Mouse (Mus musculus): ENCODE data around the gene Efs.

Efs gene

DNA sequence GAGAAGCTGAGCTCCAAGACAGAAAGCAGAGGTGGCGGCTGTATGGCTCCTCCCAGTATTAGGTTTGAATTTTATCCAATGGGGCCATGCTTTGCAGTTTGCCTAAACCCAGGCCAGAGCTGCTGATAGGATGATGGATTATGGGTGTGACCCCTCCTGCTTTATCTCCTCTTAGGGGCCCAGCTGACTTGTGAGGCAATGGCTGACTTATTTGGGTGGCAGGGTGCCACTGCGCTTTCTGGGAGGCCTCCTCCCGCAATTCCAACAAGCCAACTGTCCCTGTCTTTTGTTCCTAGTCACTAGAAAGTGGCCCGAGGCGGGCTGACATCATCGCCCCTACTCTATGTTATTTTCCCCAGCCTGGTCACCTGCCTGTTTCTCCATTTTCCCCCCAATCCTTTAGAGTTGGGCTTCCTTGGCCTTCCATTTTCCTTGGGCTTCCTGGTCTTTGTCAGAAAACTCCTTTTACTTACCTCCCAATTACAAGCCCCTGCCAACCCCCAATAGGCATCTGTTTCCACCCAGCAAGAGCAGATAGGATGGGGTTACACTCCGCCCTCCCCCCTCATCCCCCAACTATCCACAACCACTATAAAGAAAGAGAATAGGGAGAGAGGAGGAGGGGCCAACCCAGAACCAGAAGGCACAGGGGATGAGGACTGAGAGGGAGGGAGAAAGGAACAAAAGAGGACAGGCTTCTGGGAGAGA, 1.1 kb downstream of the Efs start:
- no peak for DNase-seq (ENCODE audit: low read depth, low spot score)

DNA sequence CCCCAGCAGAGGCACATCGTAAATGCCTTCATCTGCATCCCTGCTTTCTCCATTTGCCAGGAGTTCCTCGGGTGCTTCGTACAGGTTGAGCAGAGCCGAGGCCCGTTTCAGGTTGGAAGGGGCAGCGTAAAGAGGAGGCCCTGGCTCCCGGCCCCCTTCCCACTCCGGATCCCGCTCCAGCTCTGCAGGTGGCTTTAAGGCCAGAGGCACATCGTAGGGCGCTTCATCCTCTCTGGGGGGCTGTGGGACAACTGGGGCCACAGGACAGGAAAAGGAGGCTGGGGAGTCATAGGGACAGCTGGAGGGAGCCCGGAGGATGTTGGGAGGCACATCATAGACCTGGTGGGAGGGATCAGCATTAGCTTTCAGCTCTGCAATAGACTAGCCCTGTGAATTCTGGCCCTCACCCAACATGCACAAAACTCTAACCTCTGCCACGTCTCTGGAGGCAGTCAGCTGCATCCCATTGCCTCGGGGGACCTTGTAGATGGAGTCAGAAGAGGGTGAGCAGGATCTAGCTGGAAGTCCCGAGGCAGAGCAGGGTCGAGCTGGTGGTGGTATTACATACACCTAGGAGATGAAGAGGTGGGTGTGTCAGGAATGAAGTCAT, 5.7 kb downstream of the Efs start:
- DNase-seq (ENCODE audit: low read depth, low spot score): no peak

DNA sequence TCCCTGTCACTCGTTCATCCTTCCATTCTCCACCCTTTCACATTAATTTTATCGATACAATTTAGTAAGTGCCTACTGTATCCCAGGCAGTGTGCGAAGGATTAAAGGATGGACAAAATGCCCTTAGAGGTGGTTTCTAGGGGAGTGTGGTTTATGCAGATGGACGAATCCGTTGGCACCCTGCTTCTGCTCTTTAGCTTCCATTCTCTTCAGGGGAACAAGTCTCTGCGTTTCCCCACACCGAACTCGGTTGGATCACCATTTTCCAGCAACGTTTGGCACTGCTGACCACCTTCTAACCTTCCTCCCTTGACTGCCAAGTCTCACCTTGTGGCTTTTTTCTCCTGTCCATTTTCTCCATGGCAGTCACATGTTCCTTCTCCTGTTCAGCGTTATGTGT, 12.6 kb downstream of the Efs start:
- no peak for DNase-seq (ENCODE audit: low read depth, low spot score)

DNA sequence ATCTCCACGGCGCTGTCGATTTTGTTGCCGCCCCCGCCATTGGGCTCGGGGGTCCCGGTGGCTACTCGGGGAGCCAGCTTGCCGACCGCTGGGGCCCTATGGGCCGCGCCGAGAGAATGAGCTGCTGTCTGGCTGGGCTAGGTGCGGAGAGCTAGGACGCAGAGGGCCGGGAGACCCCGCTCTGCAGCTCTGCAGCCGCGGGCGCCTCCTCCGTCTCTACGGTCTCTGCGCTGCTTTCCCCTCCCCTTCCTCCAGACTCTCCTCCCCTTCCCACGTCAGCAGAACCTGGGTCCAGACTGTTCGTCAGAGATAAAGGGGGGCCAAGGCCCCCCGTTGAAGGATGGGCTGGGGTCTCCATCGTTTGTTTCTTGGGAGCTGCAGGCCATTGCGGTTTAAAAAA, 13.0 kb downstream of the Efs start, which contains the start of gene Slc22a17:
Slc22a17 (minus strand) TSS at position 247 of the 400 bp plus-strand sequence.
- DNase-seq (ENCODE audit: low read depth, low spot score): no peak

DNA sequence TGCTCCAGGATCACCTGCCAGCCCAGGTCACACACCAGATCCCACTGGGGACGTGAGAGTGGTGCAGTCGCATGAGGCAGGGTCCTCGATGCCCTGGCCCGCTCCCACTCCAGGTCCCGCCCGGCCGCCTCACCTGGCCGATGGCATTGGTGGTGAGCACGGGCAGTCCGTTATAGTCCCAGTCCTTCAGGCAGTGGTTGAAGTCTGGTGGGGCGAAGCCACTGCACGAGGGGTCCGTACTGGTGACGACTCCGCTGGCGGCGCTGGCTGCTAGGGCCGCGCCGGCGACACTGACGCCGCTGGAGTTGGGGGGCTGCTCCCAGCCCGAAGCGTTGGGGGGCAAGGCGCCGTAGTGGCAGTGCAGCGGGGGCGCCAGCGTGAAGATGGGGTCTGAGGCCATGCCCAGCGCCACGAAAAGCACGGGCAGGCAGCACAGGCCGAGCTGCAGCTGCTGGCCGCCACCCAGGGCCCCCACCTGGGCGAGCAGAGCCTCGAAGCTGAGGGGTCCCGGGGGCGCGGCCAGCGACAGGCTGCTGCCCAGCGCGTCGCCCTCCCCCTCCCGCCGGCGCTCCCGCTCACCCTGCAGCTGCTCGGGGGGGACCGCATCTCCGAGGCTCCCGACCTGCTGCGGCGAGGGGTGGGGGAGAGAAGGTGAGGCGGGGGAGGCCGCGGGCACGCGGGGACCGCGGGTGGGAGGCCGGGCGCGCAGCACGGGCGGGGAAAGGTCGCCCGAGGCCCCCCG, 13.6 kb downstream of the Efs start:
- DNase-seq (ENCODE audit: low read depth, low spot score): no peak

DNA sequence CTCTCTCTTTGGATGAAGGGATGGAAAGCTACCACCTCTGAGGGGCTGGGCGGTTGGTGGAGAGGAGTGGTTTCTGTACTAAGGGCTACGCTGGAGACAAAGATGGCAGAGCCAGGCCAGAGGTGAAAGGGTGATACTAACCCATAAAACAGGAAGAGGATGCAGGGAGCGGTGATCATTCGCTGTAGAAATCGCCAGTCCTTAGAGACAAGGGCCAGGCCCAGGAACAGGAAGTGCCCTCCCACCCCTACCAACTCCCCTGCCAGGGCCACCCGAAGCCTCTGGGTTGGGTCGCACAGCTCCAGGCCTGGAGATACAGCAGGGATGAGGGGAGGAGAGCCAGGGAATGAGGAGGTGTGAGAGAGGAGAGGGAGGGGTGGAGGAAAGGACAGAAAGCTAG, 17.2 kb downstream of the Efs start:
- no peak for DNase-seq (ENCODE audit: low read depth, low spot score)

DNA sequence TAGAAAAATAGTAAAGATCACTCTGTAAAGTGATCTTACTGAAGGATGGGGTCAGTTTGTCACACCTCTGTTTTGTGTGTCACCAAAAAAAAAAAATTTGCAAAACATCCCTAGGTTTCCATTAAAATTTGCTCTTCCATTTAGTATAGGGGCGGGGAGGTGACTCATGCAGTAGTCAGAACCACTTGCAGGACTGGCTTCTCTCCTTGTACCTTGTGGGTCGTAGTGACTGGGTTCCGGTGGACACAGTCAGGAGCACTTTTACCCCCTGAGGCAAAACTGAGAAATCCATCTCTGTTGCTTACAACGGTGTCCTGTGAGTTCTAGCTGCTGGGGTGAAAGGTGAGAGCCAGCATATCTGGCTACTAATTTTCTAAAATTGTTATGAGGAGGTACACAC, 22.3 kb downstream of the Efs start:
- no peak for DNase-seq (ENCODE audit: low read depth, low spot score)

DNA sequence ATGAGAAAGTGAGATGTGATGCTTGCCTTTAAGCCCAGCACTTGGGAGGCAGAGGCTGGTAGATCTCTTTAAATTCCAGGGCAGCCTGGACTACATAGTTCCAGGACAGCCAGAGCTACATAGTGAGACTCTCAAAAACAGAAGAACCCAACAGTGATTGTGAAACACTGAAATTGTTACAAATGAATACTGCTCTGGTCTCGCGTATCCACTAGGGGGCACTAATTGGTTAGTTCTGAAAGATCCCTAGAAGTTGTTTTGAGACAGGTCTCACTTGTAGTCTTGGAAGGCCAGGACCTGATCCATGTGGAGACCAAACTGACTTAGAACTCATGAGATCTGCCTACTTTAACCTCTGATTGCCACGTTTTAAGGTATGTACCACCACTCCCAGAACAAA, 25.5 kb downstream of the Efs start:
- peak; percentile 77 for DNase-seq (ENCODE audit: low read depth, low spot score)

DNA sequence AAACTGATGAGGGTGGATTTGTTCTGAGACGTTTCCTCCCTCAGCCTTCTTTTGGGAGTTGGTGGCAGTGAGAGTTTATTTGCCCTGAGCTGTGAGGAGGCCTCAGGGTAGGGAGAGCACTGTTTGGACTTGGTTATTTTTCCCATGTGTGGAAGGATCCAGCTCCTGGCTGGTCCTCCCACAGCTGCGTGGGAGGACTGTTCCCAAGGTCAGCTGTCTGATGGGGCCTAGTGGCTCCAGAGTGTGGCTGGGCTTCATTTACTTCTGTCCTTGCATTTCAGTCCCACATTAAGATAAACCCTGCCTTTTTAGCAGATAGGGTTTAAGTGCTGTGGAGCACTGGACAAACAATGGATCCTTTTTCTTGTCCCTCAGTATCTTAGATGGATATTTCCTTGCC, 28.5 kb downstream of the Efs start:
- no peak for DNase-seq (ENCODE audit: low read depth, low spot score)

DNA sequence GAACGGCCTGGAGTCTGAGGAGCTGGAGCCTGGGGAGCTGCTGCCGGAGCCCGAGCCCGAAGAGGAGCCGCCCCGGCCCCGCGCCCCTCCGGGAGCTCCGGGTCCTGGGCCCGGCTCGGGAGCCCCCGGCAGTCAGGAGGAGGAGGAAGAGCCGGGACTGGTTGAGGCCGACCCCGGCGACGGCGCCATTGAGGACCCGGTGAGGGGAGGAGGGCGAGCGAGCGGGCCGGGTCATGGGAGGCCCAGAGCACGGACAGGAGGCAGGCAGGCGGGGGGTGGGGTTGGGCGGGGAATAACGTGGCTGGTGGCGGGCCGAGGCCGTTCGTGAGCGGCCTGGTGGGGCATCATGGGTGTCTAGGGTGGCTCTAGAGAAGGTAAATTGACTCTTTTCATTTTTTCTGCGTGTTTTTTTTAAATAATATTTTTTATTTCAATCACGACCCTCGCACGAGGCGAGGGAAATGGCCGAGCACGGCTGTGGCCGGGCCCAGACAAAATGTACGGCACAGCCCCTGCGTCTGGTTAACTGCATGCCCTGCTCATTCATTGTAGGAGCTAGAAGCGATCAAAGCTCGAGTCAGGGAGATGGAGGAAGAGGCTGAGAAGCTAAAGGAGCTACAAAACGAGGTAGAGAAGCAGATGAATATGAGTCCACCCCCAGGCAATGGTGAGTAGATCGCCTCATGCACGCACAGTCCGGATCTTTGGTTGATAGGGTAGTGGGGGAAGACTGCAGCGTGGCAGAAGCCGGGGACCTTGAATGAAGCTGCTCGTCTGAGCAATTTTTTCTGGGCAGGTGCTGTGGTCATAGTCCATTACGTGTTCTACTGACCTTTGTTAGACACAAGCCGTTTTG, 31.4 kb downstream of the Efs start:
- DNase-seq (ENCODE audit: low read depth, low spot score): peak; percentile 67

DNA sequence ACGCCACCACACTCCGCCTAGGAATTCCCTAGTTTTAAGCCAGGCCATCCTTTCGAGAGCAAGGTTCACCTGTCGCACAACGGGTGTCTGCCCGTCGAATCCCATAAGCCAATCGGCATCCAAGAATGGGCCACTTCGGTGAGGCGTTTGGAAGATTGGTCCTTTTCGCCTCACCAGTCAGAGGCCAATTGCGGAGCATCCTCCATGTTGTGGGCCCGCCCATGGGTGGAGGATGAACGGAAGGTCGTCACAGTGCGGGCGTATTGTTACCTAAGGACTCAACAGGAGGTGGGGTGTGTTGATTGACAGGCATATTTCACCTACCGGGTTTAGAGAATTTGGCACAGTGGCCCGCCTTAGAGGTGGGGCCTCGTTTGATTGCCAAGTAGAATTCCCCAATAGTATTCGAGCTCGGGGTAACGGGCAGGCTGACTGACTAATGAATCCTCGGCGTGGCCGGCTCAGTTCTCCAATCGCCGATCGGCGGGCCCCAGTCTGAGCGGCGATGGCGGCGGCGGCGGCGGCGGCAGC, 32.2 kb downstream of the Efs start:
- DNase-seq (ENCODE audit: low read depth, low spot score): peak; percentile 99

DNA sequence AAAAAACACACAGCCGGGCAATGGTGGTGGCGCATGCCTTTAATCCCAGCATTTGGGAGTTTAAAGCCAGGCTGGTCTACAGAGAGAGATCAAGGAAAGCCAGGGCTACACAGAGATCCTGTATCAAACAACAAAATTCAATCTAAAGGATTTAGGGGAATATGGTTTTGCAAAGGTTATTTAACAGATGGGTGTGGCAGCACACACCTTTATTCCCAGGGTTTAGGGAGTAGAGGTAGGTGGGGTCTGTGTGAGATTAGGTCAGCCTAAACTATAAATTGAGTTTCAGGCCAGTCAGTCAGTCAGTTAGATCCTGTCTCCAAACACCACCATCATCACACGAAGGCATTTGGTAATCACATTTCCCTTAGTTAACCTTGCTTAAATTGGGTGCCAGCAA, 33.7 kb downstream of the Efs start, which contains the start of gene Pabpn1:
Pabpn1 (plus strand) TSS at position 301 of the 400 bp plus-strand sequence.
- DNase-seq (ENCODE audit: low read depth, low spot score): no peak

DNA sequence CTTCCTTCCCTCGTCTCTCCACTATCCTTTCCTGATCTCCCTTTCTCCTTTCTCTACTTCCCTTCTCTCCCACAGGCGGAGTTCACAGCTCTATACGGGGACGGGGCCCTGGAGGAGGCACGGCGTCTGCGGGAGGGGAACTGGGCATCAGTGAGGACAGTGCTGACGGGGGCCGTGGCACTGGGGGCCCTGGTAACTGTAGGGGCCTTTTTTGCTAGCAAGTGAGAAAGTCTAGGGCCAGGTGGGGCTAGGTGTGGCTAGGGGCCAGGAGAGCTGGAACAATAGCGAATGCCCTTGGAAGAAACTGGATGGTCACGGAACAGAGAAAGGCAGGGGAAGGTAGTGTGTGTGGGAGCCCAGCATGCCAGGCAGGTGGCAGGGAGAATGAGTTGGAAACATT, 40.6 kb downstream of the Efs start:
- no peak for DNase-seq (ENCODE audit: low read depth, low spot score)

DNA sequence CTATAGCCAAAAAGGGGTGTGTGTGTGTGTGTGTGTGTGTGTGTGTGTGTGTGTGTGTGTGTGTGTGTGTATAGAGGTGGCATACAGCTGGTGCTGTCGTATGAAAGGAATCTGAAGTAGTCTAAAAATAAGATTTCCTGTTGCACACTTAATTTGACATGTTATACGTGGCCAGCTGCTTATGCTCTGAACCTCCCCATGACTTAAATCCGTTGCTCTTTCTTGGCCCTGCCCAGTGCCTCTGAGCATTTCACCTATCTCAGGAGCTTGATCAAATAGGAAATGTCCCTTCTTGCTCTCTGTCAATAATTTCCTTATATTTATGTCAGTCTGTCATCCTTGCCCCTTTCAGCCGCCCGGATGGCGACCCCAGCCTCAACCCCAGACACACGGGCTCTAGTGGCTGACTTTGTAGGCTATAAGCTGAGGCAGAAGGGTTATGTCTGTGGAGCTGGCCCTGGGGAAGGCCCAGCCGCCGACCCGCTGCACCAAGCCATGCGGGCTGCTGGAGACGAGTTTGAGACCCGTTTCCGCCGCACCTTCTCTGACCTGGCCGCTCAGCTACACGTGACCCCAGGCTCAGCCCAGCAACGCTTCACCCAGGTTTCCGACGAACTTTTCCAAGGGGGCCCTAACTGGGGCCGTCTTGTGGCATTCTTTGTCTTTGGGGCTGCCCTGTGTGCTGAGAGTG, 41.8 kb downstream of the Efs start:
- DNase-seq (ENCODE audit: low read depth, low spot score): no peak

DNA sequence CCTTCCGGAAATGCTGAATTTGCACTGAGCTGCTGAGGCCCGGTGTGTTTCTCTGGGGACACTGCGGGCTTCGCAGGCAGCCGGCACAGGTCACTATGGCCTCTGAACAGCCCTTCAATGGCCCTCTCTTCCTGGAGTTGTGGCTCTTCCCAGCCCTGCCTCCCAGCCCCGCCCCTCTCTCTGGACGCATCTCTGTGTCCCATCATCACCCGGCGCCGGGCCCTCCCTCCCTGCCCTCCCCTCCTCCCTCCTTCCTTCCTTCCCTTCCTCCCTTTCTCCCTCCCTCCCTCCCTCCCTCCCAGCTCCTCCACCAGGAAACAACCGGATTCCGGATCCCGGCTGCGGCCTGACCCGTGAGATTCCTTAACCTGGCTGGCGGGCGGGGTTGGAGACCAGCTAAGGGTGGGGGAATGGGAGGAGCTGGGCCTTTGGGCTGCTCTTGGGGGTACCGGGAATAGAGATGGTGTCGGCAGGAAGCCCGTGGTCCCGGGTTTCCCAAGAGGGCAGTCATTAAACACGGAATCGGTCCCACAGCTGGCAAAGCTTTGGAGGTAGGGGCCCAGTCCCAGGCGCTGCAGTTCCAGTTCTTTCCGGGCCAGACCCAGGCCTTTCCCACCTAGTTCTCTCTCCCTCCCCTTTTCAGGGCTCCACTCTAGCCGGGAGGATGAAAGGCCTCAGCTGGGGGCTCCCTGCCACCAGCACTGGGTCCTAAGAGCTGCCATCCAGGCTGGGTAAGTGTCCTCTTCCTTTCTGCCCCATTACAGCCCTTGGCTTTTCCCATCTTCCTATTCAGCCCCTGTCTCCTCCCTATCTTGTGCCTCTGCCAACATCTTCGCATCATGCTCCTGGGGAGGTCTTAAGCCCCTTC, 42.5 kb downstream of the Efs start, which contains the start of the genes Bcl2l2 and Gm20521:
Bcl2l2 (plus strand) TSS at position 224 of the 868 bp plus-strand sequence.
Gm20521 (plus strand) TSS at position 288 of the 868 bp plus-strand sequence.
- DNase-seq (ENCODE audit: low read depth, low spot score): no peak

DNA sequence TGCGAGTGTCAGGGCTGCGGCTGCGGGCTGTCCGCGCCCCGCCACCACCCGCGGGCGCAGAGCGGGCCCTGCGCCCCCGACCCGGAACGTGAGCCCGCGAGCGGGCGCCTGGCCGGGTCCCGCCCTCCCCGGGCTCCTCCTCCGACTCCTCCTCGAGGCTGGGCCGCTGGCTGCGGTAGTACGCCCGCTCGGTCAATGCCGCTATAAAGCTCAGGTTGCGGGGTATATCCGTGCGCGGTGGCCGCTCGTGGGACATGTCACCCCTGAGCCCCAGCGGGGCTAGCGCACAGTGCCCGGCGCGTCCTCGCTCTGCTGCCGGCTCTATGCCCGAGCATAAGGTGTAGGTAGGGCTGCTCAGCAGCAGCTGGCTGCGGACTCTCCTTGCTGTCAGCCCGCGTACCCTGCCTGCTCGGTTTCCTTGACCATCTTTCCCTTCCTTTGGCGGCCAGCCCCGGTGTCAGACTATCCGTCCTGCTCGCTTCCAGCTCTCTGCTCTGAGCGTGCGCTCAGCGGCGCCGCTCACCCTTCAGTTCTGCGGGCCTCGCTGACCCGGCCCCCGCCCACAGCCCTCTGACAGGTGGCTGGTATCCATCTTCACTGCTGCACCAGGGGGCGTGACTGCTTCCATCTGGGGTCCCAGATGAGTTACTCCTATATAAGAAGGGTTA, 48.7 kb downstream of the Efs start, which contains the start of gene Ppp1r3e:
Ppp1r3e (minus strand) TSS at position 503 of the 668 bp plus-strand sequence.
- DNase-seq (ENCODE audit: low read depth, low spot score): peak; percentile 90

DNA sequence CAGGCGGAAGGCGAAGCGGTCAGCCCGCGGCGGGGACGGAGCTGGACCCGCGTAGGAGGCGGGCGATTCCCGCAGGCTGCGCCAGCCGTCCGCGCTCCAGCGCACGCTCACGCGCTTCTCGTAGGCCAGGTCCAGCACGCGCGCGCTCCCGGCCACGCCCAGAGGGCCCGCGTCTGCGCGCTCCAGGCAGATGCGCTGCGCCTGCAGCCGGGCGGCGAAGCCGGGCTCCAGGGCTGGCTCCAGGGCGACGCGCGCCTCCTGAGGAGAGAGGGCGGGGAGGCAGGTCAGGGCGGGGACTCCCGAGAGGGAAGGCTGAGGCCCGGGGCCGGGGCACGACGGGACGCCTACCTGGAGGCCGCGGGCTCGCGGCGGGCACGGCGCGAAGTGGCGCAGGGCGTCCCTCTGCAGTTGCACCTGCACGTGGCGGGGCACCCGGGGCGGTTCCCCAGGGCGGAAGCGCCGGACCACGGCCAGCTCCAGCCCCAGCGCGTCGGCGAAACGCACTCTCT, 49.3 kb downstream of the Efs start:
- DNase-seq (ENCODE audit: low read depth, low spot score): peak; percentile 96

DNA sequence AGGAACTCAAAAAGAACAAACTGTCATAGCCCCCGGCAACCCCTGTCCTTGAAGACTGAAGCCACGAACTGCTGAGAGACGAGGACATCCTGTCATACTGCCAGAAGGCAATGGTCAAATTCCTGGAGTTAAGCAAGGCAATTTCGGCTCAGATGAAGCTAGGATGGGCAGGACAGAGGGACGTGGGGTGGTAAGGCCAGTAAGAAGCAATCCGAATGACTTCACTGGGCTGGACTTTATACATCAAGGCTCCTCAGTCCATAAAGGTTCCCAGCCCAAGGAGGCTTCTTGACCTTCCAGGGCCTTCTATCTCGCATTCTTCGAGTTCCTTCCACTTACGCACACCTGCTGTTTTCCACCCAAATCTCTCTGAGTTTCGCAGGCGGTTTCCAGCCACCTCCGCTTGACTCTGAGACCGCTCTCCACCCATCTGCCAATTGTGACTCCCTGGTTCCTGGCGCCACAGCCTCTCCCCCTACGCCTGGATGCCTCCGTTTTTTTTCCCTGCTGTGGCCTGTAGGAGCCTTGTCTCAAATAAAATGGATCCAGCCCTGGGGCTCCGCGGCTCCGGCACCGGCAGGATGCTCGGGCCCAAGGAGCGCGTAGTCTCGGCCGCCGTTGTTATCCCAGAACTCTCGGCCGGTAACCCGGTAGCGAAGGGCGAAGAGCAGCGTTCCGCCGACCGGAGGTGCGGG, 49.9 kb downstream of the Efs start:
- no peak for DNase-seq (ENCODE audit: low read depth, low spot score)

All from A20 (cell line).